Mouse (Mus musculus): ENCODE results near the gene Zfp119b.
"Not testable (repeated sequence)": the region's sequence is repeated elsewhere in the genome, so short reads cannot be mapped to it uniquely, and the experiment has no call there.

DNA sequence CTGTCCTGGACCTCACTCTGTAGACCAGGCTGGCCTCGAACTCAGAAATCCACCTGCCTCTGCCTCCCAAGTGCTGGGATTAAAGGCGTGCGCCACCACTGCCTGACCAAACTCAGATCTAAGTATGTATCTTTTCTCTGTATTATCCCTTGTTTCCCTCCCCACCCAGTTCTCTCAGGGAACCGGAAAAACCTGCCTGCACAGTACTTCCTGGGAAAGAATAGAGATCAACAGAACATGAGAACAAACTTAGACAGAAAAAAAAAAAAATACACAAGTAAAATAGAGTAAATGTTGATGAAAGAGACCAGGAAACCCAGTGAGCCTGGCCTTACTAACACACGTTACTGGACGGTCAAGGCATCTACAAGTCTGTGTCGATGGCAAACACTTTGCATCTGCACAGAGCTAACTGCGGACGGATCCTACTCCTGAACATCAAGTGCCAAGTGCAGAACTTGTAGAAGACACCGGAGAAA lies 4.9 kb downstream of the Zfp119b start:
- not testable (repeated sequence) for TF ChIP-seq CTCF (IDR thresholded peaks at IDR 0.05; ENCODE audit: borderline replicate concordance, extremely low read depth, insufficient read depth, insufficient read length); POLR2A (IDR thresholded peaks at IDR 0.05; ENCODE audit: borderline replicate concordance, extremely low read depth, insufficient read depth, insufficient read length, poor library complexity, severe bottlenecking)

Data from brain, embryonic 14.5 days (tissue).